Mouse (Mus musculus) adrenal gland, adult 10 weeks (tissue): Measurements from ENCODE around the gene Gsta3. TPM values are rescaled to one million over a fixed set of nuclear protein-coding genes. Genes with fewer than 3 reads are reported as not detected.

Experiments
- polyA plus RNA-seq: library from polyadenylated mRNA; stranded (reverse); fragments of 350-450 nt; fragmentation: Illumina TruSeq; extraction: RNeasy Lipid Tissue Mini Kit (QIAGEN cat#74804); gene quantifications from one replicate; pipeline ENCODE4 v1.2.3, GENCODE M21; 2014; ENCODE audit warnings: low read depth, low replicate concordance

Gsta3 gene
- polyA plus RNA-seq, result 65.0 TPM

GRCm38 (mm10) chr1:21239911-21240898, at the start of gene Gsta3:
TSS of gene Gsta3 (plus strand) at chr1:21240589.

GRCm38 (mm10) chr1:21218489-21218919, 21.9 kb upstream of the Gsta3 start, which contains the start of gene Tmem14a:
TSS of gene Tmem14a (plus strand) at chr1:21218575.

Other genes starting within 250 kb of the Gsta3 start
- gene Tram2, start 161.4 kb upstream of the Gsta3 start, polyA plus RNA-seq, result 1.9 TPM
- gene Tmem14a, start 22.0 kb upstream of the Gsta3 start, polyA plus RNA-seq, result 19.5 TPM
- gene Khdc1a, start 109.1 kb downstream of the Gsta3 start, polyA plus RNA-seq, result not detected
- not detected for gene Khdc1c, start 127.7 kb downstream of the Gsta3 start, polyA plus RNA-seq
- gene Khdc1b, start 143.0 kb downstream of the Gsta3 start, polyA plus RNA-seq, result not detected